Mouse (Mus musculus) midbrain, embryonic 13.5 days (tissue): ENCODE data around the gene Olfr1318. TPM values are rescaled to one million over a fixed set of nuclear protein-coding genes. Genes with fewer than 3 reads are reported as not detected.

Source experiments
- ATAC-seq: fragments of 200-750 bp; cut with Nextera tagmentation; 2 replicates; pipeline ENCODE4 v1.8.0; 2017; ENCODE audit warnings: mild to moderate bottlenecking, moderate TSS enrichment, moderate library complexity
- H3K27ac ChIP-seq: fragments of 300-500 bp; sonication (generic); 2 replicates; pipeline ENCODE4 v1.5.1; 2015; ENCODE audit warnings: inconsistent platforms, mild to moderate bottlenecking, moderate library complexity
- H3K27me3 ChIP-seq: fragments of 300-500 bp; sonication (generic); 2 replicates; pipeline ENCODE4 v1.6.1; 2015; ENCODE audit warnings: mild to moderate bottlenecking, inconsistent platforms
- H3K36me3 ChIP-seq: fragments of 300-500 bp; sonication (generic); 2 replicates; pipeline ENCODE4 v1.6.1; 2015; ENCODE audit warnings: mild to moderate bottlenecking, inconsistent platforms
- H3K4me1 ChIP-seq: fragments of 300-500 bp; sonication (generic); replicated peaks from 2 replicates; pipeline ENCODE4 v1.6.1; 2015; ENCODE audit warnings: inconsistent platforms
- H3K4me2 ChIP-seq: fragments of 300-500 bp; sonication (generic); replicated peaks from 2 replicates; pipeline ENCODE4 v1.6.1; 2015; ENCODE audit warnings: moderate library complexity, mild to moderate bottlenecking, inconsistent platforms
- H3K4me3 ChIP-seq: fragments of 300-500 bp; sonication (generic); replicated peaks from 2 replicates; pipeline ENCODE4 v1.5.1; 2015; ENCODE audit warnings: mild to moderate bottlenecking, inconsistent platforms
- H3K9ac ChIP-seq: fragments of 300-500 bp; sonication (generic); replicated peaks from 2 replicates; pipeline ENCODE4 v1.6.1; 2015; ENCODE audit warnings: mild to moderate bottlenecking, inconsistent platforms
- H3K9me3 ChIP-seq: fragments of 300-500 bp; sonication (generic); 2 replicates; pipeline ENCODE4 v1.6.1; 2016; ENCODE audit warnings: mild to moderate bottlenecking, inconsistent platforms
- WGBS: fragments of 180-500 bp; shearing (Covaris S2); methylation state at CpG from one replicate; pipeline ENCODE4 v1.1.7; 2015; 5-methylcytosine and 5-hydroxymethylcytosine counted together
- polyA plus RNA-seq: library from polyadenylated mRNA; unstranded; fragments of >200 nt; fragmentation: Nextera tagmentation; extraction: Ambion mirVana; gene quantifications from 2 replicates; pipeline ENCODE4 v1.2.1, GENCODE M21; 2015

Olfr1318 gene
- polyA plus RNA-seq = not detected in 2 replicates

DNA sequence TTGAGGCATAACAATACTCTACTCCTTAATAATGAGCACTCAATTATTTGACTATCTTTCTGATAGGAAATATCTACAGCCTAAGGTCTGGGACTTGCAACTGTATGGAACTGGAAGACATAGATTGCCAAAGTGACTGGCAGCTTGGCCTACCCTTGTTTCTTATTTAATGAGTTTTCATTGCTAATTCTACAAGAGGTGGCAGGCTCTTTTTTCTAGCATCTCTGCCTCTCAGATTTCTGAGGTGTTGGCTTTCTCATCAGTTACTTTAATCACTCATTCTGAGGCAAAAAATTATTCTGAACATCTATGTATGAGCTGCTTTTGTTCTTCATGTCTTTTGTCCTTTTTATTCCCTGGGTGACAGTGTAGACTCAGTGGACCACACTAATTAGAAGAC, at the start of gene Olfr1318:
Olfr1318 (plus strand) TSS at position 301 of the 400 bp plus-strand sequence.
- Histone ChIP-seq H3K27ac (no peak within 1 kb of the TSS), H3K27me3 (no peaks in the 10 kb centered on the region), H3K4me3 (no peak within 1 kb of the TSS), H3K36me3 (no peaks in the 10 kb centered on the region), H3K4me1 (no peaks in the 10 kb centered on the region), H3K9ac (no peak within 1 kb of the TSS), H3K4me2 (no peak within 1 kb of the TSS), H3K9me3 (no peaks in the 10 kb centered on the region)
- no peak for ATAC-seq

DNA sequence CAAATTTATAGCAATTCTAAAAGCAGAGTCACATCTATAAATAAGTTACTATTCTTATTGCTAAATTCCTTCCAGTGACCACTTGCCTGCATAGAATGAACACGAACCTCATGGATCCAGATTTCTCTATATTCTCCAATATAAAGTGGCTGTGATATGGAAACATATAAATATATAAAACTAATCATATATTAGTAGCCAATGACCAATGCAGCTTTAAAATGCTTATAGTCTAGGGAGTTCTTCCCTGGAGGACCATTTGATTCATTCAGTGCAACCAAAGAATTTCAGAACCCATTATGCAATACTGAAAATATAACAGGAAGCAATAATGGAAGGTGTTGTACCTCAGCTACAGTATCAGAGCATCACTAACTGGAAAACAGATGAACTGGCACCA, 38.7 kb upstream of the Olfr1318 start, which contains the start of gene Olfr1315-ps1:
Olfr1315-ps1 (minus strand) TSS at position 101 of the 400 bp plus-strand sequence.
- ATAC-seq = no peak
- H3K27me3 ChIP-seq = no peaks in the 10 kb centered on the region
- WGBS = 72% methylated on average over 1 of the region's 1 CpGs
- H3K4me3 ChIP-seq = no peak within 1 kb of the TSS
- H3K27ac ChIP-seq = no peak within 1 kb of the TSS
- H3K9me3 ChIP-seq = no peaks in the 10 kb centered on the region
- no peaks in the 10 kb centered on the region for H3K4me1 ChIP-seq
- no peak within 1 kb of the TSS for H3K9ac ChIP-seq
- H3K36me3 ChIP-seq = no peaks in the 10 kb centered on the region
- no peak within 1 kb of the TSS for H3K4me2 ChIP-seq

- no peaks in the 10 kb centered on the region for H3K27me3 ChIP-seq
- H3K9me3 ChIP-seq = no peaks in the 10 kb centered on the region
- ATAC-seq = no peak
- H3K4me2 ChIP-seq = no peak within 1 kb of the TSS
- 88% methylated on average over 2 of the region's 2 CpGs for WGBS
- H3K4me3 ChIP-seq = no peak within 1 kb of the TSS
- no peaks in the 10 kb centered on the region for H3K36me3 ChIP-seq
- H3K27ac ChIP-seq = no peak within 1 kb of the TSS
- H3K4me1 ChIP-seq = no peaks in the 10 kb centered on the region
- H3K9ac ChIP-seq = no peak within 1 kb of the TSS
Measured at GRCm38 (mm10) chr2:112134877-112135276, 19.1 kb upstream of the Olfr1318 start, which contains the start of gene Olfr1316. TSS of gene Olfr1316 (minus strand) at chr2:112134977.

DNA sequence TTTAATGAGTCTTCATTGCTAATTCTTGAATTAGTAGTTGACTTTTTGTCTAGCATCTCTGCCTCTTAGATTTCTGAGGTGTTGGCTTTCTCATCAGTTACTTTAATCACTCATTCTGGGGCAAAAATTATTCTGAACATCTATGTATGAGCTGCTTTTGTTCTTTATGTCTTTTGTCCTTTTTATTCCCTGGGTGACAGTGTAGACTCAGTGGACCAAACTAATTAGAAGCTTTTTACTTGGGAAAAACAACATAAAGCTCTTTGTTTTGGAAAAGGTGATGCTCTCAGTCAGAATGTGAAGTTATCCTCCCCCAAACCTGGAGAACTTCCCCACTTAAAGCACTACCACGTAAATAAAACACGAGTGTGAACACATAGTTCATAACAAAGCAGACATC, 14.0 kb upstream of the Olfr1318 start, which contains the start of gene Olfr1317:
Olfr1317 (plus strand) TSS at position 301 of the 400 bp plus-strand sequence.
- Histone ChIP-seq H3K4me2 (no peak within 1 kb of the TSS), H3K4me3 (no peak within 1 kb of the TSS), H3K27me3 (no peaks in the 10 kb centered on the region), H3K4me1 (no peaks in the 10 kb centered on the region), H3K36me3 (no peaks in the 10 kb centered on the region), H3K27ac (no peak within 1 kb of the TSS), H3K9ac (no peak within 1 kb of the TSS), H3K9me3 (no peaks in the 10 kb centered on the region)
- 85% methylated on average over 2 of the region's 2 CpGs for WGBS
- ATAC-seq = no peak

DNA sequence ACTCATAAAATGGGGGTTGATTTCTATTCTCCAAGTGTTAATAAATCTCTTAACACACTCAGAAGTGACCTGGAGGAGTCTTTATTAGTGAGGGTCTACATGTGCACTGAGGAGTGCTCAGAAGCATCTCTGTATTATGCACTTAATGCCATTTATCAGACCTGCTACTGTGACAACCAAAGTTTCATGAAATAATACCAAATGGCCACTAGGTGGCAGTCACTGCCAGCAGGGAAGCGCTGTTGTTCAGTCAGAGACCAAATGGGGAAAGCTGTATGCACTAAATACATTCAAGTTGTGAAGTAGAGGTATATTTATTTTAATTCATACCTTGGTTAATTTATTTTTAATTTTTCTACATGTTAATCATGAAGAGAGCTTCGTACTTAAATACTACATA, 42.9 kb downstream of the Olfr1318 start:
- Histone ChIP-seq H3K36me3 (no peaks in the 10 kb centered on the region), H3K27me3 (no peaks in the 10 kb centered on the region), H3K4me1 (no peaks in the 10 kb centered on the region), H3K4me3 (no peak overlapping the region), H3K4me2 (no peak overlapping the region), H3K9me3 (no peaks in the 10 kb centered on the region), H3K27ac (no peak overlapping the region), H3K9ac (no peak overlapping the region)
- peak; percentile 73; the same call in 1 of the 2 replicates for ATAC-seq
- WGBS = 1% methylated on average over 2 of the region's 2 CpGs

DNA sequence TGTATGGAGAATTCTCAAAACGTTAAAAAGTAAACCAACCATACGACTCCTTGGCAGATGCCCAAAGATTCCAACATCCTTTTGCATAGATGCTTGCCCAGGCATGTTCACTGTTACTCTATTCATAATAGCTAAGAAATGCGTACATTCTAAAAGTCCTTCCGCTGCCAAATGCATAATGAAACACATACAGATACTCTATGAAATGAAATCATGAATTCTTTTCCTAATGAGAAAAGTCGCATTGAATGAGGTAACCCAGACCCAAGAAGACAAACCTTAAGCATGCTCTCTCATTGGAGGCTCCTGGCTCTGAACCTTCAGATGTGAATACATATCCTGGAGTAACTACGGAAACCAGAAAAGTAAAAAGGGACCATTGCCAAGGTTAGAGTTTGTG, 49.1 kb downstream of the Olfr1318 start:
- Histone ChIP-seq H3K4me1 (no peaks in the 10 kb centered on the region), H3K9ac (no peak overlapping the region), H3K27ac (no peak overlapping the region), H3K4me2 (no peak overlapping the region), H3K36me3 (no peaks in the 10 kb centered on the region), H3K4me3 (no peak overlapping the region), H3K9me3 (no peaks in the 10 kb centered on the region), H3K27me3 (no peaks in the 10 kb centered on the region)
- 85% methylated on average over 6 of the region's 6 CpGs for WGBS
- no peak for ATAC-seq

Other genes with a start within 250 kb of the Olfr1318 start
- not detected in 2 replicates for gene Olfr1306, start 237.9 kb upstream of the Olfr1318 start, polyA plus RNA-seq
- 0.01 TPM in 1 of 2 replicates, not detected in the other for gene Olfr1307, start 204.8 kb upstream of the Olfr1318 start, polyA plus RNA-seq
- not detected in 2 replicates for gene Olfr1308, start 189.3 kb upstream of the Olfr1318 start, polyA plus RNA-seq
- not detected in 2 replicates for gene Olfr1309, start 163.9 kb upstream of the Olfr1318 start, polyA plus RNA-seq
- not detected in 2 replicates for gene Olfr1310, start 141.5 kb upstream of the Olfr1318 start, polyA plus RNA-seq
- gene Olfr1311, start 129.8 kb upstream of the Olfr1318 start, polyA plus RNA-seq = not detected in 2 replicates
- not detected in 2 replicates for gene Olfr1312, start 104.0 kb upstream of the Olfr1318 start, polyA plus RNA-seq
- not detected in 2 replicates for gene Olfr1313, start 76.4 kb upstream of the Olfr1318 start, polyA plus RNA-seq
- not detected in 2 replicates for gene Olfr1314, start 57.4 kb upstream of the Olfr1318 start, polyA plus RNA-seq
- not detected in 2 replicates for gene Olfr1315-ps1, start 38.8 kb upstream of the Olfr1318 start, polyA plus RNA-seq
- gene Olfr1316, start 19.2 kb upstream of the Olfr1318 start, polyA plus RNA-seq = not detected in 2 replicates
- not detected in 2 replicates for gene Olfr1317, start 13.9 kb upstream of the Olfr1318 start, polyA plus RNA-seq
- 13.7 and 13.9 TPM in 2 replicates for gene Lpcat4, start 85.3 kb downstream of the Olfr1318 start, polyA plus RNA-seq
- 0.05 TPM in 1 of 2 replicates, not detected in the other for gene Nutm1, start 105.1 kb downstream of the Olfr1318 start, polyA plus RNA-seq
- 152 and 160 TPM in 2 replicates for gene Nop10, start 107.7 kb downstream of the Olfr1318 start, polyA plus RNA-seq
- 16.4 TPM in 2 replicates for gene Slc12a6, start 111.6 kb downstream of the Olfr1318 start, polyA plus RNA-seq
- gene Gm21985, start 112.1 kb downstream of the Olfr1318 start, polyA plus RNA-seq = not detected in 2 replicates
- gene Emc4, start 213.8 kb downstream of the Olfr1318 start, polyA plus RNA-seq = 149 and 152 TPM in 2 replicates
- 32.4 and 39.1 TPM in 2 replicates for gene Katnbl1, start 225.0 kb downstream of the Olfr1318 start, polyA plus RNA-seq